ENCODE assay signal across 8 mouse cellular contexts in genomic region chr19:56821798-56822447, GRCm38 (mm10). TPM values are rescaled to one million over a fixed set of nuclear protein-coding genes. Genes with fewer than 3 reads are reported as not detected.
DNase-seq lines count a peak whose midpoint lies in the region; ATAC-seq and TF ChIP-seq lines count a peak whose summit lies in the region.

TSS of gene Ccdc186 (minus strand) at chr19:56822190.

- no peak for TF ChIP-seq CTCF in heart, adult 2 months (IDR thresholded peaks at IDR 0.05)
- no peak for TF ChIP-seq CTCF in midbrain, postnatal 0 days (IDR thresholded peaks at IDR 0.05)

- peak within 1 kb of the TSS; percentile 97 for H3K4me3 ChIP-seq in embryonic facial prominence, embryonic 14.5 days (ENCODE audit: low read depth, low read length)
- peak within 1 kb of the TSS; percentile 84 for H3K4me3 ChIP-seq in heart, adult 2 months
- peak within 1 kb of the TSS; percentile 98 for H3K4me3 ChIP-seq in limb, embryonic 14.5 days (replicated peaks; ENCODE audit: low read length)
- peak within 1 kb of the TSS; percentile 97 for H3K4me3 ChIP-seq in midbrain, postnatal 0 days (ENCODE audit: low read depth, low read length)

- peak; percentile 96 for ATAC-seq in embryonic facial prominence, embryonic 14.5 days (ENCODE audit: low read depth)
- peak; percentile 100 for ATAC-seq in limb, embryonic 14.5 days (ENCODE audit: low FRiP score, low read depth)
- peak; percentile 97 for ATAC-seq in midbrain, postnatal 0 days (ENCODE audit: low FRiP score)

- H3K36me3 ChIP-seq in embryonic facial prominence, embryonic 14.5 days (ENCODE audit: control insufficient read depth, insufficient read depth, low read length), result no peaks in the 10 kb centered on the region
- H3K36me3 ChIP-seq in heart, adult 2 months (ENCODE audit: control insufficient read depth, insufficient read depth, low read length), result peaks cover 23% of the 10 kb centered on the region
- no peaks in the 10 kb centered on the region for H3K36me3 ChIP-seq in limb, embryonic 14.5 days (ENCODE audit: control insufficient read depth, insufficient read depth, low read length)
- H3K36me3 ChIP-seq in midbrain, postnatal 0 days (ENCODE audit: insufficient read depth, low read length), result no peaks in the 10 kb centered on the region

- no peak for TF ChIP-seq EP300 in heart, adult 2 months (IDR thresholded peaks at IDR 0.05; ENCODE audit: insufficient read depth, low read depth, low read length)

- peaks cover 39% of the 10 kb centered on the region for H3K4me1 ChIP-seq in embryonic facial prominence, embryonic 14.5 days (ENCODE audit: control insufficient read depth, insufficient read depth, low read length)
- peaks cover 17% of the 10 kb centered on the region for H3K4me1 ChIP-seq in heart, adult 2 months (ENCODE audit: control insufficient read depth, insufficient read depth, low read length)
- peaks cover 38% of the 10 kb centered on the region for H3K4me1 ChIP-seq in limb, embryonic 14.5 days (ENCODE audit: control insufficient read depth, insufficient read depth, low read length)
- peaks cover 12% of the 10 kb centered on the region; the same call in 1 of the 2 replicates for H3K4me1 ChIP-seq in midbrain, postnatal 0 days (ENCODE audit: insufficient read depth, low read length)

- DNase-seq in 3T3-L1 (ENCODE audit: low read depth, low spot score), result peak; percentile 95
- DNase-seq in adrenal gland, postnatal 4 days (ENCODE audit: low spot score in 2 of 2), result peak; percentile 89 to 91
- DNase-seq in embryonic facial prominence, embryonic 14.5 days (ENCODE audit: low spot score), result peak; percentile 98
- peak; percentile 96 to 97 for DNase-seq in heart, adult 2 months
- DNase-seq in kidney, adult 9 months, result peak; percentile 96
- peak; percentile 98 for DNase-seq in limb, embryonic 14.5 days (ENCODE audit: low spot score)
- peak; percentile 98 for DNase-seq in midbrain, postnatal 0 days (ENCODE audit: low spot score)
- peak; percentile 94 to 96 for DNase-seq in spleen, postnatal 14 days (ENCODE audit: low spot score in 2 of 2)

- no peaks in the 10 kb centered on the region for H3K9me3 ChIP-seq in embryonic facial prominence, embryonic 14.5 days (ENCODE audit: control insufficient read depth, low read length)
- no peaks in the 10 kb centered on the region for H3K9me3 ChIP-seq in limb, embryonic 14.5 days (ENCODE audit: control insufficient read depth, low read length)
- H3K9me3 ChIP-seq in midbrain, postnatal 0 days (ENCODE audit: low read length), result no peaks in the 10 kb centered on the region

- H3K27ac ChIP-seq in embryonic facial prominence, embryonic 14.5 days (replicated peaks; ENCODE audit: low read depth, low read length), result peak within 1 kb of the TSS; percentile 92
- H3K27ac ChIP-seq in heart, adult 2 months, result peak within 1 kb of the TSS; percentile 98
- peak within 1 kb of the TSS; percentile 87 for H3K27ac ChIP-seq in limb, embryonic 14.5 days (replicated peaks; ENCODE audit: low read depth, low read length)
- peak within 1 kb of the TSS; percentile 87 for H3K27ac ChIP-seq in midbrain, postnatal 0 days (ENCODE audit: low read depth, low read length)

- intact Hi-C loops in heart, adult 2 months (cut with DNase I), result no loop called here

- TF ChIP-seq POLR2A in heart, adult 2 months (IDR thresholded peaks at IDR 0.05; ENCODE audit: insufficient read depth, low read depth, low read length), result peak; percentile 91
- TF ChIP-seq POLR2A in limb, embryonic 14.5 days (IDR thresholded peaks at IDR 0.05; ENCODE audit: borderline replicate concordance, extremely low read depth, insufficient read depth, insufficient read length), result peak; percentile 72; the same call in 1 of the 2 replicates

- no peaks in the 10 kb centered on the region for H3K27me3 ChIP-seq in embryonic facial prominence, embryonic 14.5 days (replicated peaks; ENCODE audit: control insufficient read depth, insufficient read depth, low read length)
- no peaks in the 10 kb centered on the region for H3K27me3 ChIP-seq in heart, adult 2 months (ENCODE audit: control insufficient read depth, insufficient read depth, low read length)
- H3K27me3 ChIP-seq in limb, embryonic 14.5 days (ENCODE audit: control insufficient read depth, insufficient read depth, low read length), result no peaks in the 10 kb centered on the region
- H3K27me3 ChIP-seq in midbrain, postnatal 0 days (ENCODE audit: insufficient read depth, low read length), result peaks cover 2% of the 10 kb centered on the region; the same call in 1 of the 2 replicates

- WGBS in embryonic facial prominence, embryonic 14.5 days, result under 1% methylated on average over 28 of the region's 79 CpGs
- under 1% methylated on average over 79 of the region's 79 CpGs for WGBS in heart, adult 2 months
- under 1% methylated on average over 69 of the region's 79 CpGs for WGBS in limb, embryonic 14.5 days
- WGBS in midbrain, postnatal 0 days, result under 1% methylated on average over 67 of the region's 79 CpGs

- peaks cover 6% of the 10 kb centered on the region for H3K79me2 ChIP-seq in heart, adult 2 months (replicated peaks; ENCODE audit: control insufficient read depth, insufficient read depth, low read length)

- H3K9ac ChIP-seq in embryonic facial prominence, embryonic 14.5 days (ENCODE audit: low read depth, low read length), result peak within 1 kb of the TSS; percentile 97
- peak within 1 kb of the TSS; percentile 97 for H3K9ac ChIP-seq in heart, adult 2 months (ENCODE audit: low read depth, low read length)
- H3K9ac ChIP-seq in limb, embryonic 14.5 days (ENCODE audit: low read depth, low read length, severe bottlenecking), result peak within 1 kb of the TSS; percentile 94
- H3K9ac ChIP-seq in midbrain, postnatal 0 days (replicated peaks; ENCODE audit: low read length, poor library complexity, severe bottlenecking), result peak within 1 kb of the TSS; percentile 91

- peak within 1 kb of the TSS; percentile 79 for H3K4me2 ChIP-seq in embryonic facial prominence, embryonic 14.5 days (ENCODE audit: low read depth, low read length)
- H3K4me2 ChIP-seq in limb, embryonic 14.5 days (replicated peaks; ENCODE audit: low read depth, low read length, severe bottlenecking), result peak within 1 kb of the TSS; percentile 72
- H3K4me2 ChIP-seq in midbrain, postnatal 0 days (ENCODE audit: low read depth, low read length, poor library complexity, severe bottlenecking), result peak within 1 kb of the TSS; percentile 70

RNA-seq across cellular contexts. Expression of gene Ccdc186, which starts in this region (rescaled TPM):
- total RNA-seq in adrenal gland, postnatal 4 days (2021), result 10 to 100 TPM; 21.2 to 27.3 TPM
- 20.2 and 23.9 TPM in 2 replicates for polyA plus RNA-seq in embryonic facial prominence, embryonic 14.5 days (2014; fragmentation: Nextera tagmentation; extraction: Ambion mirVana)
- 10 to 100 TPM; 24.9 to 28.6 TPM for total RNA-seq in heart, adult 2 months (2021)
- polyA plus RNA-seq in heart, adult 2 months (2012; rRNA removed), result 5.0 and 7.9 TPM in 2 replicates
- 15.4 and 16.0 TPM in 2 replicates for polyA plus RNA-seq in limb, embryonic 14.5 days (2012; rRNA removed)
- polyA plus RNA-seq in limb, embryonic 14.5 days (2014; fragmentation: Nextera tagmentation; extraction: Ambion mirVana), result 23.4 and 24.0 TPM in 2 replicates
- total RNA-seq in midbrain, postnatal 0 days (2014; rRNA removed), result 13.5 and 30.1 TPM in 2 replicates
- polyA plus RNA-seq in midbrain, postnatal 0 days (2015; fragmentation: Nextera tagmentation; extraction: Ambion mirVana), result 16.8 and 20.8 TPM in 2 replicates

Comparison
In these comparisons a context has a peak if more than half of its experiments do, and no peak if none do; other contexts are left out.
1. Peak in every context shown above with its lines: DNase-seq, ATAC-seq, H3K4me3 ChIP-seq and H3K27ac ChIP-seq.